Mouse (Mus musculus) heart, postnatal 36 days (tissue): Measurements from ENCODE around the gene Gm21738. TPM values are rescaled to one million over a fixed set of nuclear protein-coding genes. Genes with fewer than 3 reads are reported as not detected.
"Not testable (repeated sequence)": the region's sequence is repeated elsewhere in the genome, so short reads cannot be mapped to it uniquely, and the experiment has no call there.

Experiments used
- DNase-seq, 2 experiments: peaks; one replicate each; pipeline ENCODE4 v3.0.0; 2021 to 2022
- intact Hi-C: fragments of 180-260 bp; cut with DNase I; formaldehyde crosslinking; loops from one replicate; pipeline ENCODE4 v1.15.1; 2025
- total RNA-seq, 2 experiments: library from RNA; stranded (reverse); gene quantifications; 2 replicates each; pipeline ENCODE4 v1.2.3; 2021

The Gm21738 gene
- not detected for total RNA-seq

- intact Hi-C loops, DNase-seq: not testable (repeated sequence)
These were observed at the start of gene Gm21738 for GRCm38 (mm10) chr14:19418830-19419229. Gm21738 (minus strand) TSS chr14:19418930.

DNA sequence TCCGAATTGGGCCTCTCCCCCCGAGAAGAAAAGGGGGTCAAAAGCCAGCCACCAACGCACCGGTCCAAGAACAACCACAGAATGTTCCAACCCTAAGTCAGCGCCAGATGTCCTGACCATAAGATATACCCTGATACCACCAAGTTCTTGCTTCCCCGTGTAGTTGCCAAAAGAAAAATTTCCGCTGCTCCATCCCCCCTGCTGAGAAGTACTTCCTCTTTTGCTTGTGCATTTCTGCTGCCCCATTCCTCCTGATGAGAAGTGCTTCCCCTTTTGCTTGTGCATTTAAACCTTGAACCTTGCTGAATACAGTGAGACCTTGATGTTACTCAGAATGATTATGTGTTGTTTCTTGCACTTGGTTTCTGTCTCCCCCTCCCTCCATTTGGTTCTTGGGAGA, 35.0 kb downstream of the Gm21738 start:
- DNase-seq, intact Hi-C loops: not testable (repeated sequence)

Other genes with a start within 250 kb of the Gm21738 start
- not detected for gene Gm2244, start 131.0 kb upstream of the Gm21738 start, total RNA-seq
- gene Gm2237, start 166.2 kb upstream of the Gm21738 start, total RNA-seq, result under 1 TPM; 0.33 to 0.43 TPM
- not detected for gene Gm5458, start 183.7 kb upstream of the Gm21738 start, total RNA-seq